Mouse (Mus musculus) lung, postnatal 0 days (tissue): Measurements from ENCODE around the gene Susd1. TPM values are rescaled to one million over a fixed set of nuclear protein-coding genes. Genes with fewer than 3 reads are reported as not detected.

Experiments
- ATAC-seq: fragments of 200-750 bp; cut with Nextera tagmentation; 2 replicates; pipeline ENCODE4 v1.8.0; 2017; ENCODE audit warnings: moderate library complexity
- DNase-seq: peaks from one replicate; pipeline ENCODE4 v3.0.0-alpha.2; 2016; ENCODE audit warnings: low spot score
- H3K27ac ChIP-seq: fragments of 300-500 bp; sonication (generic); 2 replicates; pipeline ENCODE4 v1.5.1; 2014; ENCODE audit warnings: antibody characterized with exemption, mild to moderate bottlenecking, low read length, mixed read lengths
- H3K27me3 ChIP-seq: fragments of 300-500 bp; sonication (generic); replicated peaks from 2 replicates; pipeline ENCODE4 v1.6.1; 2014; ENCODE audit warnings: low read length, mixed read lengths; ENCODE audit not compliant: insufficient read depth
- H3K36me3 ChIP-seq: fragments of 300-500 bp; sonication (generic); 2 replicates; pipeline ENCODE4 v1.6.1; 2014; ENCODE audit warnings: low read length, mixed read lengths; ENCODE audit not compliant: insufficient read depth
- H3K4me1 ChIP-seq: fragments of 300-500 bp; sonication (generic); 2 replicates; pipeline ENCODE4 v1.6.1; 2014; ENCODE audit warnings: antibody characterized with exemption, low read depth, low read length, mixed read lengths; ENCODE audit not compliant: insufficient read depth
- H3K4me2 ChIP-seq: fragments of 300-500 bp; sonication (generic); replicated peaks from 2 replicates; pipeline ENCODE4 v1.6.1; 2014; ENCODE audit warnings: low read depth, mild to moderate bottlenecking, low read length, moderate library complexity, mixed read lengths
- H3K4me3 ChIP-seq: fragments of 300-500 bp; sonication (generic); 2 replicates; pipeline ENCODE4 v1.5.1; 2014; ENCODE audit warnings: low read depth, low read length
- H3K9ac ChIP-seq: fragments of 300-500 bp; sonication (generic); replicated peaks from 2 replicates; pipeline ENCODE4 v1.6.1; 2014; ENCODE audit warnings: low read depth, mild to moderate bottlenecking
- H3K9me3 ChIP-seq: fragments of 300-500 bp; sonication (generic); 2 replicates; pipeline ENCODE4 v1.6.1; 2016; ENCODE audit warnings: low read length, mixed read lengths
- CTCF ChIP-seq: IDR thresholded peaks from 2 replicates; pipeline ENCODE4 v1.5.1; 2016; ENCODE audit warnings: antibody characterized with exemption, mild to moderate bottlenecking
- EP300 ChIP-seq: IDR thresholded peaks from 2 replicates; pipeline ENCODE4 v1.6.1; 2016; ENCODE audit warnings: antibody characterized with exemption, mild to moderate bottlenecking, control low read depth
- WGBS: fragments of 180-500 bp; shearing (Covaris S2); extraction: QIAGEN DNeasy Blood & Tissue Kit; methylation state at CpG from one replicate; pipeline ENCODE4 v1.1.7; 2014; 5-methylcytosine and 5-hydroxymethylcytosine counted together
- polyA plus RNA-seq: library from polyadenylated mRNA; unstranded; fragments of >200 nt; fragmentation: Nextera tagmentation; extraction: Ambion mirVana; gene quantifications from 2 replicates; pipeline ENCODE4 v1.2.1, GENCODE M21; 2015

Gene Susd1
- polyA plus RNA-seq, 1 experiment from 2014 or later: 1.6 TPM

- no peak for ATAC-seq
- no peak overlapping the region for H3K4me3 ChIP-seq
- no peak overlapping the region for H3K9ac ChIP-seq
- DNase-seq: no peak
- no peaks in the 10 kb centered on the region for H3K36me3 ChIP-seq
- H3K4me2 ChIP-seq: no peak overlapping the region
- no peaks in the 10 kb centered on the region for H3K27me3 ChIP-seq
- TF ChIP-seq EP300 (no peak), CTCF (no peak)
- H3K27ac ChIP-seq: no peak overlapping the region
- H3K9me3 ChIP-seq: no peaks in the 10 kb centered on the region
- WGBS: 88% methylated on average over 9 of the region's 9 CpGs
- peaks cover 12% of the 10 kb centered on the region; the same call in 1 of the 2 replicates for H3K4me1 ChIP-seq
Observed at GRCm38 (mm10) chr4:59332691-59333423, 105.6 kb downstream of the Susd1 start.

GRCm38 (mm10) chr4:59332089-59332488 lies 106.3 kb downstream of the Susd1 start:
- 50% methylated on average over 5 of the region's 5 CpGs for WGBS
- DNase-seq (no peak), ATAC-seq (peak; percentile 3; the same call in 1 of the 2 replicates)
- no peaks in the 10 kb centered on the region for H3K9me3 ChIP-seq
- H3K27me3 ChIP-seq: no peaks in the 10 kb centered on the region
- no peak for TF ChIP-seq CTCF
- TF ChIP-seq EP300: no peak
- H3K27ac ChIP-seq: peak overlapping the region; percentile 54
- H3K4me2 ChIP-seq: no peak overlapping the region
- H3K4me1 ChIP-seq: peaks cover 12% of the 10 kb centered on the region; the same call in 1 of the 2 replicates
- H3K4me3 ChIP-seq: no peak overlapping the region
- H3K9ac ChIP-seq: no peak overlapping the region
- no peaks in the 10 kb centered on the region for H3K36me3 ChIP-seq

- DNase-seq (peak; percentile 97), ATAC-seq (peak; percentile 95)
- H3K4me2 ChIP-seq: 0 out of 2 replicates have a peak overlapping the region, but pooled peaks have one; percentile 5
- TF ChIP-seq EP300 (peak; percentile 88), CTCF (peak; percentile 24; the same call in 1 of the 2 replicates)
- no peaks in the 10 kb centered on the region for H3K9me3 ChIP-seq
- no peaks in the 10 kb centered on the region for H3K36me3 ChIP-seq
- no peak overlapping the region for H3K4me3 ChIP-seq
- no peaks in the 10 kb centered on the region for H3K27me3 ChIP-seq
- H3K27ac ChIP-seq: peak overlapping the region; percentile 90
- WGBS: 11% methylated on average over 9 of the region's 9 CpGs
- no peak overlapping the region for H3K9ac ChIP-seq
- peaks cover 12% of the 10 kb centered on the region; the same call in 1 of the 2 replicates for H3K4me1 ChIP-seq
Observed at GRCm38 (mm10) chr4:59331633-59332032, 106.8 kb downstream of the Susd1 start.

- Histone ChIP-seq H3K36me3 (no peaks in the 10 kb centered on the region), H3K27ac (peak overlapping the region; percentile 90), H3K9ac (no peak overlapping the region), H3K4me2 (0 out of 2 replicates have a peak overlapping the region, but pooled peaks have one; percentile 5), H3K9me3 (no peaks in the 10 kb centered on the region), H3K27me3 (no peaks in the 10 kb centered on the region), H3K4me1 (peaks cover 10% of the 10 kb centered on the region; the same call in 1 of the 2 replicates), H3K4me3 (no peak overlapping the region)
- WGBS: 33% methylated on average over 10 of the region's 10 CpGs
- DNase-seq (peak; percentile 74), ATAC-seq (peak; percentile 49)
- TF ChIP-seq CTCF (no peak), EP300 (no peak)
Observed at GRCm38 (mm10) chr4:59330961-59331604, 107.3 kb downstream of the Susd1 start.

GRCm38 (mm10) chr4:59329461-59330304 lies 108.8 kb downstream of the Susd1 start:
- no peaks in the 10 kb centered on the region for H3K27me3 ChIP-seq
- 74% methylated on average over 19 of the region's 19 CpGs for WGBS
- DNase-seq (no peak), ATAC-seq (no peak)
- H3K9ac ChIP-seq: no peak overlapping the region
- TF ChIP-seq CTCF: no peak
- no peak for TF ChIP-seq EP300
- H3K9me3 ChIP-seq: no peaks in the 10 kb centered on the region
- no peak overlapping the region for H3K4me2 ChIP-seq
- H3K27ac ChIP-seq: no peak overlapping the region
- no peak overlapping the region for H3K4me3 ChIP-seq
- no peaks in the 10 kb centered on the region for H3K36me3 ChIP-seq
- H3K4me1 ChIP-seq: peaks cover 5% of the 10 kb centered on the region; the same call in 1 of the 2 replicates
